Mouse (Mus musculus) ES-E14 (cell line): ENCODE measurements at regions not wholly inside any gene's neighbourhood (a gene's known extent, or its start where the extent isn't known, plus 50 kb on each side); places are given as distances from the start of the nearest gene placed in this dataset.

Experiments used
- DNase-seq: peaks from one replicate; pipeline ENCODE4 v3.0.0-alpha.2; 2013; ENCODE audit warnings: low read depth, low spot score
- H3K27ac ChIP-seq: 2 replicates; pipeline ENCODE4 v1.5.1; 2012; ENCODE audit warnings: low read depth, mild to moderate bottlenecking, low read length, moderate library complexity, mixed read lengths; ENCODE audit not compliant: poor library complexity, insufficient read depth, severe bottlenecking
- H3K36me3 ChIP-seq: 2 replicates; pipeline ENCODE4 v1.6.1; 2012; ENCODE audit warnings: mild to moderate bottlenecking, low read length, moderate library complexity, mixed read lengths; ENCODE audit not compliant: control insufficient read depth, poor library complexity, insufficient read depth, severe bottlenecking
- H3K4me1 ChIP-seq, 2 experiments: fragments of 150-350 bp in 1 of 2; sonication (generic) in 1 of 2; 2 replicates each; pipeline ENCODE4 v1.6.1; 2012; ENCODE audit warnings: low read length in 2 of 2, mild to moderate bottlenecking in 1 of 2, mixed read lengths in 1 of 2; ENCODE audit not compliant: control insufficient read depth in 2 of 2, insufficient read depth in 2 of 2, poor library complexity in 1 of 2
- H3K4me3 ChIP-seq, 2 experiments: fragments of 150-350 bp in 1 of 2; sonication (generic) in 1 of 2; 2 replicates each; pipeline ENCODE4 v1.5.1; 2012; ENCODE audit warnings: low read length in 2 of 2, low read depth in 1 of 2, mild to moderate bottlenecking in 1 of 2, mixed read lengths in 1 of 2; ENCODE audit not compliant: insufficient read depth in 1 of 2, poor library complexity in 1 of 2, severe bottlenecking in 1 of 2
- H3K9ac ChIP-seq: 2 replicates; pipeline ENCODE4 v1.6.1; 2012; ENCODE audit warnings: low read depth, mild to moderate bottlenecking, low read length, mixed read lengths; ENCODE audit not compliant: poor library complexity, insufficient read depth, severe bottlenecking
- H3K9me3 ChIP-seq: fragments of 150-350 bp; sonication (generic); 2 replicates; pipeline ENCODE4 v1.6.1; 2012; ENCODE audit warnings: low read depth, mild to moderate bottlenecking, low read length; ENCODE audit not compliant: control insufficient read depth, insufficient read depth
- CHD2 ChIP-seq: IDR thresholded peaks from 2 replicates; pipeline ENCODE4 v1.6.1; 2014; ENCODE audit warnings: mild to moderate bottlenecking, low read depth, low read length, inconsistent platforms
- HCFC1 ChIP-seq: IDR thresholded peaks from 2 replicates; pipeline ENCODE4 v1.6.1; 2012; ENCODE audit warnings: low read length, inconsistent platforms, borderline replicate concordance; ENCODE audit not compliant: insufficient read depth
- MAFK ChIP-seq: IDR thresholded peaks from 2 replicates; pipeline ENCODE4 v1.6.1; 2014; ENCODE audit warnings: mild to moderate bottlenecking, low read depth, low read length, inconsistent platforms; ENCODE audit not compliant: insufficient read depth
- ZC3H11A ChIP-seq: IDR thresholded peaks from 2 replicates; pipeline ENCODE4 v1.6.1; 2012; ENCODE audit warnings: low read depth, mild to moderate bottlenecking, inconsistent platforms, low read length, borderline replicate concordance
- ZNF384 ChIP-seq: IDR thresholded peaks from 2 replicates; pipeline ENCODE4 v1.6.1; 2012; ENCODE audit warnings: low read depth, low read length, inconsistent platforms
- in situ Hi-C, 2 experiments: fragments of 600-800 bp; cut with MboI; formaldehyde crosslinking; loops; one replicate each; pipeline ENCODE4 v1.15.1; 2025; ENCODE audit warnings: low sequenced_read_pairs in 2 of 2, inconsistent platforms in 1 of 2; ENCODE audit not compliant: unreplicated experiment in 2 of 2

DNA sequence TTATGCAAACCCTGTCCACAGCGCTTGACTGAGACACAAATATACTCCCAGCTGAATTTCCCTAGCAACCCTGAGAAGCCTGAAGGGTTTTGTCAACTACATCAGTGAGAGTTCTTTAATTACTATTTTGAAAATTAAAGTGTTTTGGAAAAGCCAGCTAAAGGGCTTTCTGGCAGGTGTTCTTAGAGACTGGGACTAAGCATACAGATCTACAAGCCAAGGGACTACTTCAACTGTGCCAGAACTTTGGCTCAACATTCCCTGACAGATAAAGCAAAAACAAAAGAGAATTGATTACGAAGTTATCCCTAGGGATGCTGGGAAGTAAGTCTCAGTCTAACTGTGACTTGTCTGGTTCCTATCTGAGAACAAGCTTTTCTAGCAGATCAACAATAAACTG is 213.4 kb upstream of the Mkln1 start:
- no peak for DNase-seq
- Histone ChIP-seq H3K27ac (no peak overlapping the region), H3K4me1 (no peaks in the 10 kb centered on the region), H3K9me3 (no peaks in the 10 kb centered on the region), H3K9ac (no peak overlapping the region), H3K36me3 (peaks cover 2% of the 10 kb centered on the region; the same call in 1 of the 2 replicates), H3K4me3 (no peak overlapping the region)
- in situ Hi-C loops: no loop called here
- TF ChIP-seq CHD2 (no peak), ZNF384 (no peak), MAFK (no peak), ZC3H11A (no peak), HCFC1 (no peak)

DNA sequence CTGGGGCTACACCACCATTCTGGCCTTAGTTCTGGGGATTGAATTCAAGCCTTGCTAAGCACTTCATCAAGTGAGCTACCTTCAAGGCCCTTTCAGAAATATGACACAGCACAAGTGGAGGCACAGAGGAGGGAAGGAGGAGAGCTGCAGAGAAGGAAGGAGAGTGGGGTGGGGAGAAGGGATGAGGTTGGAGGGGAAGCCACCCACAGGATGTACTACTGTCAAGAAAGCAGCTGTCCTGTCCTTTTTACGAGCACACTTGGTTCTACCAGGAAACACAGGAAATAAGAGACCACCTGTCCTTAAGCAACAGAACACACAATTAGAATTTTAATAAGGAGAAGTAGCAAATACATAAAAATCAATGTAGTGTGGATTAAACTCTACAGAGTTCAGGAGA is 210.5 kb upstream of the Mkln1 start:
- H3K9ac ChIP-seq: no peak overlapping the region
- DNase-seq: no peak
- TF ChIP-seq ZC3H11A (no peak), ZNF384 (no peak)
- H3K4me1 ChIP-seq: no peaks in the 10 kb centered on the region
- no peak overlapping the region for H3K4me3 ChIP-seq
- H3K36me3 ChIP-seq: peaks cover 2% of the 10 kb centered on the region; the same call in 1 of the 2 replicates
- H3K27ac ChIP-seq: no peak overlapping the region
- in situ Hi-C loops: no loop called here
- H3K9me3 ChIP-seq: no peaks in the 10 kb centered on the region

DNA sequence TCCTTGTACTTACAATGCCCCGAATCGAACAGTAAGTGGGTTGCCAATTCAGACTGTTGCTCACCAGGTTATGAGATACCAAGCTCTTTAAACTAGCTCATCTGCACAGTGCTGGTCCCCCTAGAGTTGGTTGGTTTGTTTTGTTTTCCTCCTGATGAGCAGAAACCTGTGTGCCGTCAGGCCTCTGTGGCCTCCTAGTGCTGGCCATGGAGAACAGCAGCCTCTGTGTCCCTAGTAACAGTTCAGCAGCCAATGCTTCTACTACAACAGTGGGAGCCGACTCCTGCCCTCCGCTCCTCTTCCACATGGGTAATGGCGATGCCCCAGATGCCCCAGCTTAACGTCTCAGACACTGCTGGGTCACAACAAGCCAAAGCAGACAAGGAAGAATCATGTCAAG is 209.5 kb upstream of the Mkln1 start:
- TF ChIP-seq CHD2 (no peak), HCFC1 (no peak), ZC3H11A (no peak), MAFK (no peak), ZNF384 (no peak)
- in situ Hi-C loops: no loop called here
- Histone ChIP-seq H3K36me3 (peaks cover 2% of the 10 kb centered on the region; the same call in 1 of the 2 replicates), H3K27ac (no peak overlapping the region), H3K4me3 (no peak overlapping the region), H3K4me1 (no peaks in the 10 kb centered on the region), H3K9ac (no peak overlapping the region), H3K9me3 (no peaks in the 10 kb centered on the region)
- DNase-seq: no peak

DNA sequence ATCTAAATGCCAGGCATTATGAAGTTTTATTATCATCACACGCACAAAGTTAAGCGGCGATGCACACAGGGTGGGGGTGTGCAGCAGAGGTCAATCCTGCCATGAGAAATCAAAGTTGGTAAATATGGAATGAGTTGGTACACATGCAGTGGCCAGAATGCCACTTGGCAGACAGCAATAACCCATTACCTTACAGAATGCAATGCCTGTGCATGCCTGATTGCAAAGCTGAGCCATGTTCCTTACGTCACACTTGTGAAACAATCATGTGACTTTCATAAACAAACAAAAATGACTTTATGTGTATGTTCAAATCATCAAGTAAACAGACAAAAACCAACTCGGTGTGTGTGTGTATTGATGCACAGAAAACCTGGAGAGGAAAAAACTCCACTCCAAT is 208.5 kb upstream of the Mkln1 start:
- TF ChIP-seq MAFK (no peak), HCFC1 (no peak), ZNF384 (no peak), ZC3H11A (no peak), CHD2 (no peak)
- H3K27ac ChIP-seq: no peak overlapping the region
- in situ Hi-C loops: no loop called here

DNA sequence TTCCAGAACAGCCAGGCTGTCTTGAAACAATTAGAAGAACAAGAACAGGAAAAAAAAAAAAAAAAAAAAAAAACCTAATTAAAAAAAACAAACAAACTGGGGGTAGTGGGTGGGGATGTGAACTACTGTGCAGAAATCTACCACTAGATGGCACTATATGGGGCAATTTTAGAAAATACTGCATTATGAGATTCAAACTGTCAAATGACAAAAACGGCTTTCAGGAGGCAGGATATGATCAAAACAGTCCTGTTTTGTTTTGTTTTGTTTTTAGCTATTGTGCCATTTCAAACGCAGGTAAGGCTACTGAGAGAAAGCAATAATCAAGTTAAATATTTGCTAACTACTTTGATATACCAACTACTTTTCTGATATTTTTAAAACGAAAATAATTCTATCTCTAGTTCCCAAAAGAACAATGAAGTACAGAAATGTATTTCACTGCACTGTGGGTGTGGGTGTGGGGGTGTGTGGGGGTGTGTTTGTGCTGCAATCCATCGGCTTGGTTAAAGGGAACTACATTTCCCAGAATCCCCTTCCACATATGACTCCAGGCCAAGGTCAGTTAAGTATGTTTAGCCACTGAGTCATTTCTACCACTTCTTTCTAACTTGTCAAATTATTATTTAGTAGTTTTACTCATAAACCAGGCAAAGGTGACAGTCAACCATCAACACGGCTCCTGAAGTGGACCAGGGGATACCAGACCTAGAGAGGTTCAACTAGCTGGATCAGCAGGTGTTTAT is 207.7 kb upstream of the Mkln1 start:
- H3K4me1 ChIP-seq: peaks cover 0 to under 1% of the 10 kb centered on the region in 2 experiments; a peak in 1 of 4 replicates
- no peak overlapping the region for H3K27ac ChIP-seq
- no peak for TF ChIP-seq MAFK
- no peak for TF ChIP-seq ZC3H11A
- peak; percentile 80 for TF ChIP-seq HCFC1
- TF ChIP-seq ZNF384: peak; percentile 92
- peaks cover 2% of the 10 kb centered on the region; the same call in 1 of the 2 replicates for H3K36me3 ChIP-seq
- no peaks in the 10 kb centered on the region for H3K9me3 ChIP-seq
- in situ Hi-C loops: no loop called here
- no peak overlapping the region for H3K9ac ChIP-seq
- H3K4me3 ChIP-seq: no peak overlapping the region
- DNase-seq: no peak

More for the DNA sequence above, 208.5 kb upstream of the Mkln1 start:
- DNase-seq: no peak
- no peaks in the 10 kb centered on the region for H3K9me3 ChIP-seq
- H3K4me1 ChIP-seq: no peaks in the 10 kb centered on the region
- H3K9ac ChIP-seq: no peak overlapping the region
- H3K36me3 ChIP-seq: peaks cover 2% of the 10 kb centered on the region; the same call in 1 of the 2 replicates
- H3K4me3 ChIP-seq: no peak overlapping the region
